Mouse (Mus musculus): Measurements from ENCODE around the gene Cers2.

GRCm38 (mm10) chr3:95310496-95310895 is 4.1 kb upstream of the Cers2 start:
- TF ChIP-seq CTCF (IDR thresholded peaks at IDR 0.05; ENCODE audit: low read depth) (no peak), EP300 (IDR thresholded peaks at IDR 0.05; ENCODE audit: low read depth) (no peak)

Measured in liver, postnatal 0 days (tissue).